Mouse (Mus musculus) kidney, adult 18-20 months (tissue): Measurements from ENCODE around the gene Car10.

Experiments
- DNase-seq: peaks from one replicate; pipeline ENCODE4 v3.0.0; 2021

The Car10 gene

DNA sequence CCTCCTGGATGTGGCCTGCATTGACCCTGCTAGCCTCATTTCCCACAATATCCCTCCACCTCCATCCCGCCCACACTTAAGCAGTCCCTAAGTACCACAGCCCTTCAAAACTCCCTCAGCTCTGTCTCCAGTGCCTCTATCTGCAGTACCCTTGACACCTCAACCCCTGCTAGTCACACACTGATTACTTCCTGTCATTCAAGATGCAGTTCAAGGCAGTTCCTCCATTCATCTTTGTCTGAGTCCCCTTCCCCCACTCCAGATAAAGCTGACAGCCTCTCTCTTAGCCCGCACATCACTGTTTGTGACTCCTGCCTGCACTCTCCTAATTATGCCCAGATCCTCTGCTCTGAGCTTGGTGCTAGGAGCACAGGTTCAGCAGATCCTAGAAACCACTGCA is 496.2 kb downstream of the Car10 start:
- DNase-seq: no peak

DNA sequence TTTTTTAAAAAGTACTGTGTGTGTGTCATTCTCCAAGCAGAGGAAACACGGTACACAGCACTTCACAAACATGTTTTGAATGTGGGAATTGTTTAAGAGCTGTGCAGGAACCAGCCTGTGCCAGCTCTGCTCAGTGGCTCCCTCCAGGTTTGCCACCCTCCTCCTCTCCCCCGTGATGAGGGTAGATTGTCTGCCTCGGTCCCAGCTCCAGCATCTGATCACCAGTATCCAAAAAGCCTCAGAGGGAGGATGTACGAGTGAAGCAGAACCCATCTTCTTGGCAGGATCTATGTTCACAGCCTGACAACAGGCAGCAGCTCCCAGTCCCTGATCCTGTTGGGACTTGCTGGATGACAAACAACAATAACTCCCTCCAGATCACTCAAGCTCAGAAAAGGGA is 500.3 kb downstream of the Car10 start:
- no peak for DNase-seq

DNA sequence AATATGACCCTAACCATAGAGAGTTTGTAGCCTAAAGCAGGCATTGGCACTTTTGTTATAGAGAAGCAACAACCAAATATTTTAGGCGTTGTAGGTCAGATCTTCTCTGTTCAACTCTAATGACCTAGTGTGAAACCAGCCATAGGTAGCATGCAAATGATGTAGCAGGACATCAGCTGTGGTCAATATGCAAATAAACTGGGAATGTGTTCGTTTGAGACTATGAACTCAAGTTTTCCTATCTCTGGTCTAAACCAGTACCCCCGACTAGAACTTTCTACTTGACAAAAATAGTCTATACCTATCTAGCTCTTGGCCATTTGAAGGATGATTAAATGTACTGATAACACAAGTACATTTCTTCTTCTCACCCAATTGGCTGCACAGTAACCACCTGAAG is 501.9 kb downstream of the Car10 start:
- DNase-seq: no peak

DNA sequence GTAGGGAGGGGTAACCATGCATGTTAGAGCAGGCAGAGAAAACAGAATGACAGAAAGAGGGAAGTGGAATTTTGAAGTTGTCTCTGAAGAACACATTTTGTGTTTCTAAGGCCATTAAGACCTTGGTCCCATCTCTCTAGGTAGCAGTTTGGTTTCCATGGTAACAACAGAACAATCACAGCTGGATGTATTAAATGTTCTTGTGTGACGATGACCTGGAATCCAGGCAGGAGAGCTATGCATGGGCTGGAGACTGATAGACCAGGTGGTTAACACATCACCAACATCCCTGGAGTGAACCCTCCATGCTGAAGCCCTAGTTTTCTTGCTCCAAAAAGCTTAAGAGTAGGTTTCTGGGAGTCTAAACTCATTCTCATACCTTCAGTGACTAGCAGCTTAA is 505.7 kb downstream of the Car10 start:
- DNase-seq: no peak

DNA sequence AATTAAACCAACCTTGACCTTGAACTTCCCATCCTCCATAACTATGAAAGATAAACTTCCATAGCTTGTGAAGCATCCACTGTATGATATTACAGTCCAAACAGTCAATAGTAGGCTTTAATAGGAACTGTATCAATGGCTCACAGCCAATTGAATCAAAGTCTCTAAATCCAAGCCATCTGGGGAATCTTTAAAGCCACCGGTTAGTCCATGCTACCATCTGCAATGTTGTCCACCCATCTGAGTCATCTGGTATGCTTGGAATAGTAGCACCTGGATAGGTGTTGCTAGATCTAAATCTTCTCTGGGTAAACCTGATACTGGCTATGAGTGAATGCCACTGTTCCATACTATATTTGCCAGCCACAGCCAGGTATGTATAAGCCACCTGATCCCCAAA is 509.3 kb downstream of the Car10 start:
- DNase-seq: no peak

DNA sequence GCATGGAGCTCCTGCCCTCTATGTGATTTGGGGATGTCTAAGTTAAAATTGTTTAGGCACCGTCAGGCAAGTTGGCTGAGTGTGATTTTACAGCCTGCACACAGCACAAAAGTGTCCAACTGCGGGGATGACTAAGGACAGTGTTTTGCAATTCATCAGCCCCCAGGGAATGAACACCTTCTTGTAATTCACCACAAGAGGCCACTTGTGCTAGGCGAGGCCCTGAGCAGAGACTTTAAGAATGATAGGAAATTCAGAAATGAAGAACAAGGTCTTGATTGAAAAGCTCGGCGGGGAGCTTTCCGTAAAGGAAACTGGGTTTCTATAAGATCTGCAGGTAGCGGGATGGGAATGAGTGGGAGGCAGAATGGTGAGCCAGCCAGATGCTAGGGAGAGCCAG is 510.9 kb downstream of the Car10 start:
- no peak for DNase-seq

DNA sequence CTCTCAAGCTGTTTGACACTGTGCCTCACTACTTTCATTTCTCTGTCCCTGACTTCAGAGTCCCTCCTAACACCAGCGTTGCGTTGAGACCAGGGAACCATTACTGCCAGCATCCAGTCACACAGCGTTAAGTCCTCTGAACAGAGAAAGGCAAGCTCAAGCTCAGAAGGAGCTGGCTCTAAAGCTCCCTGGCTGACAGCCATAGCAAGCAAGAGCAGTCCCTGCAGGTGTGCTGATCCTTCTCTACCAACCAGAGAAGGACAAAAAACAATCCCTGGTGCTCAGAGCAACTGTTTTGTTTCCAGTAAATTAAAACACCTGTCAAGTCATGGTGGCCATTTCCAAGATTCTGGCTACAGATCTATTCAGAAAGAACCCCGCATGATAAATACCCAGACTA is 514.2 kb downstream of the Car10 start:
- no peak for DNase-seq

DNA sequence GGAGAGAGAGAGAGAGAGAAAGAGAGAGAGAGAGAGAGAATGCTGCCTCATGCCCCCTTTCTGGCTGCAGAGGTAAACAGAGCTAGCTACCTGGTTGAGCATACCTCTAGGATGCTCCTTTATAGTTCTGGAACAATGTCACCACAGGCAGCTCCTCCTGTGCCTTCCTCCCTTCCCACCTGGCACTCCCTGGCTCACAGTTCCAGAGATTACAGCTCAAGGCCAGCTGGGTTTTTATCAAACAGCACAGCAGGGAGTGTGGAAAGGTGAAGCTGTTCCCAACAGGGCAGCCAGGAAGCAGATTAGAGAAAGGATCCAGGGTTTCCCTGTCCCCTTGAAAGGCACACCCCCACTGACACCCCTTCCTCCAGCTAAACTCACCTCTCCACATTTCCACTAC is 517.0 kb downstream of the Car10 start:
- no peak for DNase-seq

DNA sequence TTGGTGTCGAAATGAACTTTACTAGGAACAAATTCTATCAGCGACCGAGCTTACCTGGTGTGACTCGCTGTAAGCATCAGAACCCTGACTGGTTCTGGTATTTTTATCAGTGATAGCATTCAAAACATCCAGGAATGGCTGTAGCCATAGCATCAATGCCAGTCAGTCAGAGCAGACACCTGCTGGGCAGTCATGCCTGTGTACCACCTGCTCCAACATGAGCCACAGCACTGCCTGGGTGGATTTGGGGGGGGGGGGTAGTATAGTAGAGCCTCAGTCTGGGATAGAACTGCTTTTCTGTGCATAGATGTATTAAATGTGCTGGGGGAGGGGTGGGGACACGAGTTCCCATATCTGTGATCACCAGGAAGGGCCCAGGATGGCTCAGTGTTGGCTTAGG is 525.8 kb downstream of the Car10 start:
- no peak for DNase-seq

DNA sequence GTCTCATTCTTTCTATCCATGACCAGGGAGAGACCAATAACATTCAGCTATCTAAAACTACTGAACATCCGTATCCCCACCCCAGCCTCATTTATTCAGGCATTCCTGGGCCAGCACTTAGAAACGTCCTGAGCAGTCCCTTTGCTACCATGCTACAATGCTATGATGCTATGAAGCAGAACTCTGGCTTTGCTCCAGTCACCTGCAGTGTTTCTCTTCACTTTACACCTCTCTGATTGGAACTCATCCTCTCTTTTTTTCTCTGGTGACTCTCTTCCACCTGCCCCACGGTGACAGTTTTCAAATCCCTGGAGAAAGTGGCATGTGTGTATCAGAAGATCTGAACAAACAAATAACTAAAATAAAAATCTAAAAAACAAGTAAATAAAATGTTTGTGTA is 541.6 kb downstream of the Car10 start:
- no peak for DNase-seq

DNA sequence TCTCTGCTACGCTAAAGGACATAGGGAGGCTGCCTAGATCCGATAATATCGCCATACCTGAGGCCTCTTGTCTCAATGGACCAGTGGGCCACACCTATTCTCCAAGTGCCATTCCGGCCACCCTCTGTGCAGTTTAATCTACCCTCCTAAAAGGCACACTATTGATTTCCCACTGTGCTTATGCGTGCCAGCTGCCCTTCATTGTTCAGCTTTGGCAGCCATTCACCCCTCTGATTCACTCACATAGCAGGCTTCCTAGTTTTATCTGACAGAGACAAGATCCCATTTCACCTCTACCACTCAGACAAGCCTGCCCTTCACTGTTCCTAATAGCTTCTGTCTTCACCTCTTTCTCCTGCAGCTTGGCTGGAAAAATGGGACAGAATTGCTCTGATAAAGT is 543.1 kb downstream of the Car10 start:
- DNase-seq: no peak

DNA sequence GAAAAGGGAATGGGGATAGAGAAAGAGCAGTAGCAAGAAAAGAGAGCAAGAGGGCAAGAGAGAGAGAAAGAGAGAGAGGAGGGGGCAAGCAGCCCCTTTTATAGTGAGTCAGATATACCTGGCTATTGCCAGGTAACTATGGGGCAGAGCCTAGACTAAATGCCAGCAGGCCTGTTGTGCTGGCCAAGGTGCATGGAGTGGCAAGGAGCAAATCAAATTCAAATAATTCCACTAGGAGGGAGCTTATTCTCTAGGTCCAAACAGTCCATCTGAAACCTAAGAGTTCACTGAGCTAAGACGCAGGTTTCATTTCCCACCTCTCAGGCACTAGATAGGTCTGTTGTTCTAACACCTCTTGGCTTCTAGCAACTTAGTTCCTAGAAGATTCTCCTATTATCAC is 544.5 kb downstream of the Car10 start:
- DNase-seq: no peak

DNA sequence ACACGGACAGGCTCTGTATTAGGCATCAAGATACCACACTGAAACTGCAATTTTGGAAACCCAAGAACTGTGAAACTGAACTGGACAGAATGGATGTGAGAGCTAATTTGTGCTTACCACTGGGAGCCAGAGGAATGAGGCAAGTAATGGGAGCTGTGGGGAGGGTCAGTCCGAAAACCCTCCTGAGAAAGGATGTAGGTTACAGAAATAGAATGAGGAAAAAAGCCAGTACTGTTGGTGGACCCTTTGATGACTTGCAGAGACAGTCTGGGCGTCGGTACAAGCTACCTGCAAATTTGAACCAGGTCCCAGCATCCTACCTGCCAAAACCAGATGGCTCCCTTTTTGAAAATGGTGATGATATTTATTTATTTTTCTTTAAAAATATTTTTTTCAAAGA is 545.2 kb downstream of the Car10 start:
- no peak for DNase-seq

DNA sequence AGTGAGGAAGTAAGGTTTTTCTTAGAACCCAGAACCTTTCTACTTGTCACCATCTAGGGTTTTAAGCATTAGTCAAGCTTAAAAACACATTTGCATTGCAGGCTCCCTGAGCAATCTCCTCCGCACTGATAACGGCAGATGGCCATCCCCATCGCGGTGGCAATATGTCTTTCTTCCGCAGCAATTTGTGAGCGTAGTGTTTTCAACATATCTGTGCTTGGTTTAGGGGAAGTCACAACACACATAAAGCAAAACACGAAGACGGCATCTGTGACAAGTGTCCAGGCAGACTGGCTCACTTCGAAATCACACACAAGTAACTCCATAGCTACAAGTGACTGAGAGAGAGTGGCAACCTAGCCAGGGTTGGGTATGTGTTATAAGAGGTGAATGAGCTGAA is 545.6 kb downstream of the Car10 start:
- DNase-seq: no peak

DNA sequence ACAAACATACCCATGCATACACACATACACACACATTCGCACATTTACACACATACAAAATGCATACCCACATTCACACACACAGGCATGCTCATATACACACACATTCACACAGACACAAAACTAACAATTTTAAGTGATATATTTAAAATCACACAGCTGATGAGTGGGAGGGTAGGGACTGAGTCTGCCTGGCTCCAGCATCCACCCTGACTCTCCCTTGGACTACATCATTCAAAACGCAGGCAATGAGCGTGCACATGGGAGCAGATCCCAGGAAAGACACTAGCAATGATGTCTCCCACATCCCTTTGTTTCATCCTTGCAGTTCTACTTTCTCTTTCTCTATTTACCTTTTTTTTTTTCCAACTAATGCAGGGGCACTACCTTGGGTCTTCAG is 548.4 kb downstream of the Car10 start:
- DNase-seq: no peak
